Mouse (Mus musculus) left cerebral cortex, adult 2 months (tissue): ENCODE results near the gene Slc43a3. TPM values are rescaled to one million over a fixed set of nuclear protein-coding genes. Genes with fewer than 3 reads are reported as not detected.
A peak's percentile ranks its signal among the peaks of the same experiment; 100 is the strongest.

Experiments used
- DNase-seq, 2 experiments: peaks; one replicate each; pipeline ENCODE4 v3.0.0; 2021 to 2022; ENCODE audit warnings: low spot score in 2 of 2, mixed read lengths in 1 of 2; ENCODE audit errors: extremely low spot score in 1 of 2
- H3K27ac ChIP-seq: fragments of 200-600 bp; 2 replicates; pipeline ENCODE4 v1.8.1; 2022
- H3K4me3 ChIP-seq: fragments of 200-600 bp; 2 replicates; pipeline ENCODE4 v1.8.1; 2022
- CTCF ChIP-seq: fragments of 200-600 bp; IDR thresholded peaks from 2 replicates; pipeline ENCODE4 v1.8.1; 2022; ENCODE audit warnings: antibody characterized with exemption, mild to moderate bottlenecking, moderate library complexity
- intact Hi-C: fragments of 180-260 bp; cut with DNase I; formaldehyde crosslinking; loops from one replicate; pipeline ENCODE4 v1.15.1; 2025
- microRNA-seq, 2 experiments: library from miRNA; unstranded; fragments of <30 nt; microRNA quantifications; one replicate each; pipeline ENCODE4 v1.2.0; 2021
- total RNA-seq, 2 experiments: library from RNA; stranded (reverse); gene quantifications; 2 replicates each; pipeline ENCODE4 v1.2.3; 2021

Gene Slc43a3
- total RNA-seq, 2 experiments from 2014 or later = 0.14 TPM; not detected in 1

DNA sequence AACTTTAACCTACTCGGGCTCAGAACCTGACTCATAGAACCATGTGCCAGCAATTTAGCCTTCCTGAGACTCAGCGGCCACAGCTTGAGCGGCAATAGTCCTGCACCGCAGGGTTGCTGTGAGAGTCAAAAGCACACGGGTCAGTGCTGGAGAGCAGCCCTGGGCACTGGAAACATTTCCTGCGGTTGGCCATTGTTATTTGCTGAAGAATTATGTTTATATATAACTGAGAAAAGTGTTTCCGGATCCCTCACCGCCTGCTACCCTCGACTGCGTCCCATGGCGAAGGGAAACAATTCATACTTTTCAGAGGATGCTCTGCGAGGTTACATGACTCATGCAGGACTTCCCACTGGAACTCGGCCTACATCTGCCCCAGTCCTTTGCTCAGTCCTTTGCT, 65.1 kb downstream of the Slc43a3 start:
- H3K27ac ChIP-seq = no peak overlapping the region
- no peak for TF ChIP-seq CTCF
- no peak for DNase-seq
- H3K4me3 ChIP-seq = no peak overlapping the region
- intact Hi-C loops = no loop called here

DNA sequence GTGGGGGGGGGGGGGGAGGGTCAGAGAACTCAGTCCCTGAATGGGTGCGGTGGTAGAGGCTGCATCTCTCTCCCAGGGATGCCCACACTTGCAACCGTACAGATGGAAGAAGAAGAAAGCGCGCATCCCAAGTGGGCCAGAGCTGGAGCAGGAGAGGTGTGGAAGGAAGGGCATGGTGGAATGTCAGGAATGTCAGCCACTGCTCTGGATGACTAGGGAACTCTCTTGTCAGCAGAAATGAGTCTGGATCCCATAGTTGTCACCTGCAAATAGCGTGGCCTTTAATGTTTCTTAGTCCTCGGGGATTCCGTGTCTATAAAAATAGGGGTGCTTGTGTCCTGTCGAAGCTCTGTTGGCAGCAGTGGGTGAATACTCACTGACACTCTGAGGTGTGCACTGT, 66.2 kb downstream of the Slc43a3 start:
- no peak overlapping the region for H3K27ac ChIP-seq
- DNase-seq = no peak
- H3K4me3 ChIP-seq = no peak overlapping the region
- intact Hi-C loops = no loop called here
- TF ChIP-seq CTCF = no peak

DNA sequence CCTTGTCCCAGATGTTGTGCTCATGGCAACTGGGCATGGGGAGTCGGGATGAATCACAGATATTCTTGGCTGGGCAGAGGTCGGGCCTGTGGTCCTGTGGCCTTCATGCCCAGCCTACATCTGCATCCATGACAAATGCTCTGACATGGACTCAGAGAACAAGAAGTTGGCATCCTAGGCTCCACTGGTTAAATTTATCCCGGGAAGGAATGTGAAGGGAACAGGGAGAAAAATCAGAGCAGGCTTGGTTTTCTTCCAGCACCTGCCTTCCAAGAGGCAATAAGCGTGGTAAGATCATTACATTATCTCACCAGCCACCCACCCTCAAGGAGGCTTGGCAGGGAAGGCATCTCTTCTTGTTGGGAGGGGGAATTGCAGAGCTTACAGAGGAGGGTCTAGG, 68.0 kb downstream of the Slc43a3 start:
- intact Hi-C loops = no loop called here
- peak; percentile 18 to 28 for DNase-seq
- Histone ChIP-seq H3K27ac (peak overlapping the region; percentile 67), H3K4me3 (no peak overlapping the region)
- TF ChIP-seq CTCF = no peak

DNA sequence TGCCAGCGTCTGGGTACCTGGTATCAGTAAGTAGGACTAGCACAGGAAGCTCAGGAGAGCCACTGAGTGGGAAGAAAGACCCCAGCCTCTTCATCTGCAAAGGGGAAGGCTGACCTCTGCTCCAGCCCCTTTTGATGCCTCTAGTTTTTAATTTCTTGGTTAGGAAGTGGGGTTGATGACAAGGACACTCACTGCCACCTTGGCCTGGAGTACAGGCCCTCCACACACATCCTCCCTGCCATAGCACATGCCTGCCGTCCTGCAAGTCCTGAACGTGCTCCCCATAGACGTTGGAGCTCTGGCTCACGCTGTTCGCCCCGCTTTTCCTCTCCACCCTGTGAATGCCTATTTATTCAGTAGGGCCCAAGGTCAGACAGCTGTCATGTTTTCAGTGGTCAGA, 70.2 kb downstream of the Slc43a3 start:
- intact Hi-C loops = no loop called here
- no peak overlapping the region for H3K4me3 ChIP-seq
- DNase-seq = no peak
- TF ChIP-seq CTCF = no peak
- no peak overlapping the region for H3K27ac ChIP-seq

DNA sequence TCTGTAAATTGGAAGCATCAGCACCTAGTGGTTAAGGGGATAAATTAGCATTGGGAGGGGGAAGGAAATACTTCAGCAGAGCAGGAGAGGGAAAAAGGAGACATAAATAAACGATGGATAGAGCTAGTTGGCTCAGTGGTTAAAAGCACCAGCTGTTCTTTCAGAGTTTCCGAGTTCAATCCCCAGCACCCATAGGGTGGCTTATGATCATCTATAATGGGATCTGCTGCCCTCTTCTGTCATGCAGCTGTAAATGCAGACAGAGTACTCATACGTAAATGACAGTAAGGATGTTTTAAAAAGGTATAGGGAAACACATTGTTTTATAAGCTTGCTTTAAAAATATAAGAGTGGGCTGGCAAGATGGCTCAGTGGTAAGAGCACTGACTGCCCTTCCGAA, 71.3 kb downstream of the Slc43a3 start:
- intact Hi-C loops = loop anchor here (1.0 kb wide), 1 partner anchor 51 kb away; no protein-coding TSS in a partner anchor
- peak; percentile 79 for TF ChIP-seq CTCF
- no peak for DNase-seq

More for the DNA sequence above, 71.3 kb downstream of the Slc43a3 start:
- no peak overlapping the region for H3K27ac ChIP-seq
- no peak overlapping the region for H3K4me3 ChIP-seq

Small RNA genes within 50 kb of the gene (microRNA-seq; reads per million reads assigned to microRNA genes)
- 0 reads per million in 2 experiments for gene Gm24332

Other genes starting within 250 kb of the Slc43a3 start
- 10 to 100 TPM; 48.8 to 49.9 TPM for gene Zdhhc5, start 221.4 kb upstream of the Slc43a3 start, total RNA-seq
- gene Clp1, start 209.2 kb upstream of the Slc43a3 start, total RNA-seq = 10 to 100 TPM in 1 of 2 experiments, 1 to 10 TPM in 1; 8.8 to 10.2 TPM
- 100 to 1,000 TPM; 101 to 102 TPM for gene Ypel4, start 202.5 kb upstream of the Slc43a3 start, total RNA-seq
- gene Gm19426, start 192.9 kb upstream of the Slc43a3 start, total RNA-seq = 1 to 10 TPM; 2.0 to 2.4 TPM
- 1 to 10 TPM; 5.3 to 8.4 TPM for gene Serping1, start 161.1 kb upstream of the Slc43a3 start, total RNA-seq
- 1 to 10 TPM; 6.4 to 6.7 TPM for gene Ube2l6, start 137.8 kb upstream of the Slc43a3 start, total RNA-seq
- not detected for gene Smtnl1, start 113.9 kb upstream of the Slc43a3 start, total RNA-seq
- 10 to 100 TPM; 49.1 to 51.3 TPM for gene Timm10, start 109.6 kb upstream of the Slc43a3 start, total RNA-seq
- under 1 TPM; 0.27 to 0.30 TPM for gene Slc43a1, start 97.7 kb upstream of the Slc43a3 start, total RNA-seq
- 100 to 1,000 TPM in 1 of 2 experiments, 10 to 100 TPM in 1; 99.5 to 113 TPM for gene Rtn4rl2, start 49.9 kb upstream of the Slc43a3 start, total RNA-seq
- not detected for gene Prg2, start 43.9 kb downstream of the Slc43a3 start, total RNA-seq
- gene Prg3, start 51.6 kb downstream of the Slc43a3 start, total RNA-seq = not detected
- 100 to 1,000 TPM; 106 to 111 TPM for gene Ssrp1, start 100.7 kb downstream of the Slc43a3 start, total RNA-seq
- gene P2rx3, start 100.9 kb downstream of the Slc43a3 start, total RNA-seq = 1 to 10 TPM; 2.0 to 2.6 TPM
- 100 to 1,000 TPM; 130 to 148 TPM for gene Tnks1bp1, start 111.4 kb downstream of the Slc43a3 start, total RNA-seq
- gene Aplnr, start 199.6 kb downstream of the Slc43a3 start, total RNA-seq = under 1 TPM; 0.30 to 0.38 TPM